Mouse (Mus musculus): ENCODE measurements at regions not wholly inside any gene's neighbourhood (a gene's known extent, or its start where the extent isn't known, plus 50 kb on each side); places are given as distances from the start of the nearest gene placed in this dataset.
"Not testable (repeated sequence)": the region's sequence is repeated elsewhere in the genome, so short reads cannot be mapped to it uniquely, and the experiment has no call there.

GRCm38 (mm10) chr13:3354912-3355311 lies 183.0 kb upstream of the Gdi2 start:
- not testable (repeated sequence) for TF ChIP-seq CTCF (IDR thresholded peaks at IDR 0.05; ENCODE audit: borderline replicate concordance, extremely low read depth, insufficient read depth, insufficient read length); POLR2A (IDR thresholded peaks at IDR 0.05; ENCODE audit: borderline replicate concordance, extremely low read depth, insufficient read depth, insufficient read length, poor library complexity, severe bottlenecking)

Data from brain, embryonic 14.5 days (tissue).